Mouse (Mus musculus) liver, embryonic 14.5 days (tissue): ENCODE measurements around the gene Esrrb.

Experiments
- CTCF ChIP-seq: IDR thresholded peaks from 2 replicates; pipeline ENCODE4 v1.5.1; 2016; ENCODE audit warnings: antibody characterized with exemption, low read depth, control low read depth
- EP300 ChIP-seq: IDR thresholded peaks from 2 replicates; pipeline ENCODE4 v1.6.1; 2016; ENCODE audit warnings: antibody characterized with exemption, low read depth

DNA sequence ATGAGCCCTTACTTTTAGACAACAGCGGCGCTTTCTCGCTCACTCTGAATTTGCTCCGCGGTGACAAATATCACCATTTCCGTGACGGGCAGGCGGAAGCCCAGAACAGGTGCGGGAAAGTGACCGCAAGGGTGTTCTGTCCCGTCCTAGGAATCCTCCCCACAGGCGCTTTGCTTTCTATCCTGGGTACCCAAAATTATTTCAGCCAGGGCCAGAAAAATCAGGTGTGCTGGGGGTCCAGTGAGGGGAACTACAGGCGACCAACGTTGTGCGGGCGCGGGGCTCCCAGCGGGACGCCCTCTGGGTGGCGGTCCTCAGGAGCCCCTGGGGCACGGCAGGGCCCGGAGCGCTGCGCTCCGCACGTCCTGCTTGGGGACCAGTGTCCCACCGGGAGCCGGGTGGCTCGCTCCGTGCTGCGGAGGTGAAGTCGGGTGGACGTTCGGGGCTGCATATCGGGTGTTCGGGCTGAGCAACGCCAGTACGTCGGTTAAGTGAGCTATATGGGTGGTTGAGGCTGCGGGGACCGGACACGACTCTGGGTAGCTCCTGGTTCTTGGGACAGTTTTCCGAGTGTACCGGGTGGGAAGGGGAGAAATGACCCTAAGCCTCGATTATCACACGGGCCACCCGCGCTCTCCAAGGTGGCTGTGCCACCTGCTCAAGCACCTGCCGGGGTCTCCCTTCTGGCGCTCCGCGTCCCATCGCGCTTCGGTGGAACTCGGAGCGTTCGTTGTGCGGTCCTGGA lies 61.4 kb downstream of the Esrrb start:
- TF ChIP-seq EP300 (no peak), CTCF (no peak)
